ENCODE assay signal across 19 mouse cellular contexts in the genomic region with DNA sequence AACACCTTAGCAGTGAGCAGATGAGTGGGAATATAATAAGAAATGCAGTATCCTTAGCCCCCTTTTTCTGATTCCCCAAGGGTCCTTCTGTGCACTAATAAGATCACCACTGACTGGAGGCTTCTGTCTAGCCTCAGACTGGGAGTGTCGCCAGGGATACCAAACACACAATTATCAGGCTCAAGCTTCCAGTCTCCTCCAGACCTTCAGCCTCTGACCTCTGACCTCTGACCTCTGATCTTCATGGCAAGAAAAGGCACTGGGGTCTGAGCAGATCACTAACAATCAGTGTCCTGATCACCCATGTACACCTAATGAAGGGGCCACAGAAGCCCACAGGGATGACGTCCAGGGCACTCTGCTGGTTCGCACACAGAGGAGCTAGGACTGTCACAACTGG.
"Had no signal": no experiment of that assay in that cellular context is flagged by ENCODE, and none has a peak within 500 bp of the region (broad histone marks: within the 10 kb centered on the region; RNA-seq: fewer than 3 reads in every experiment).

No protein-coding gene starts in this region.

- H3K4me3 ChIP-seq: kidney, embryonic 15.5 days; left cerebral cortex, adult 2 months; liver, embryonic 15.5 days; midbrain, embryonic 15.5 days; neural tube, embryonic 12.5 days; neural tube, embryonic 15.5 days; stomach, embryonic 15.5 days had no signal

- H3K4me1 ChIP-seq: kidney, embryonic 15.5 days; liver, embryonic 15.5 days; midbrain, embryonic 15.5 days; neural tube, embryonic 12.5 days; neural tube, embryonic 15.5 days; stomach, embryonic 15.5 days had no signal

- H3K9me3 ChIP-seq: liver, embryonic 15.5 days; midbrain, embryonic 15.5 days; neural tube, embryonic 12.5 days; neural tube, embryonic 15.5 days; stomach, embryonic 15.5 days had no signal

- H3K27ac ChIP-seq: kidney, embryonic 15.5 days; left cerebral cortex, adult 2 months; liver, embryonic 15.5 days; midbrain, embryonic 15.5 days; neural tube, embryonic 12.5 days; neural tube, embryonic 15.5 days; stomach, embryonic 15.5 days had no signal

- DNase-seq: kidney, adult 2 months; kidney, postnatal 10 days; kidney, postnatal 36 days; layer of hippocampus, postnatal 36 days; lung, adult 2 months; lung, postnatal 14 days; lung, postnatal 4 days; right cerebral cortex, adult 18-20 months; right cerebral cortex, postnatal 14 days; spleen, adult 18-20 months; thymus, postnatal 25 days had no signal

- ATAC-seq: midbrain, embryonic 15.5 days had no signal

- H3K4me2 ChIP-seq: kidney, embryonic 15.5 days; liver, embryonic 11.5 days; liver, embryonic 15.5 days; midbrain, embryonic 15.5 days; neural tube, embryonic 12.5 days; neural tube, embryonic 15.5 days; stomach, embryonic 15.5 days had no signal

- H3K27me3 ChIP-seq: kidney, embryonic 15.5 days; liver, embryonic 15.5 days; midbrain, embryonic 15.5 days; neural tube, embryonic 12.5 days; neural tube, embryonic 15.5 days; stomach, embryonic 15.5 days had no signal

- H3K9ac ChIP-seq: kidney, embryonic 15.5 days; liver, embryonic 15.5 days; midbrain, embryonic 15.5 days; neural tube, embryonic 12.5 days; neural tube, embryonic 15.5 days; stomach, embryonic 15.5 days had no signal

- H3K36me3 ChIP-seq: kidney, embryonic 15.5 days; liver, embryonic 15.5 days; midbrain, embryonic 15.5 days; neural tube, embryonic 12.5 days; neural tube, embryonic 15.5 days; stomach, embryonic 15.5 days had no signal
